Mouse (Mus musculus) heart, adult 2 months (tissue): ENCODE measurements around the gene Slc10a1.

ENCODE experiments used
- CTCF ChIP-seq: fragments of 200-600 bp; IDR thresholded peaks from 2 replicates; pipeline ENCODE4 v1.8.1; 2022; ENCODE audit warnings: antibody characterized with exemption, mild to moderate bottlenecking, moderate library complexity
- POLR2A ChIP-seq: fragments of 200-500 bp; IDR thresholded peaks from 2 replicates; pipeline ENCODE4 v1.6.1; 2011; ENCODE audit warnings: mild to moderate bottlenecking, low read depth, low read length, control low read depth; ENCODE audit not compliant: insufficient read depth

- TF ChIP-seq POLR2A (no peak), CTCF (no peak)
Measured at GRCm38 (mm10) chr12:80993773-80994172, 25.3 kb upstream of the Slc10a1 start.
